Mouse (Mus musculus) C3H10T1/2 (cell line): ENCODE results near the gene Rapgef3. TPM values are rescaled to one million over a fixed set of nuclear protein-coding genes. Genes with fewer than 3 reads are reported as not detected.

Source experiments
- polyA plus RNA-seq, 2 experiments: library from polyadenylated mRNA; unstranded; fragments of >200 nt; fragmentation: generic; extraction: Trizol; gene quantifications; one replicate each; pipeline ENCODE4 v1.2.1; 2012; ENCODE audit warnings: missing spikeins in 2 of 2

The Rapgef3 gene
- 10 to 100 TPM in 1 of 2 experiments, 1 to 10 TPM in 1; 3.0 to 11.6 TPM for polyA plus RNA-seq

DNA sequence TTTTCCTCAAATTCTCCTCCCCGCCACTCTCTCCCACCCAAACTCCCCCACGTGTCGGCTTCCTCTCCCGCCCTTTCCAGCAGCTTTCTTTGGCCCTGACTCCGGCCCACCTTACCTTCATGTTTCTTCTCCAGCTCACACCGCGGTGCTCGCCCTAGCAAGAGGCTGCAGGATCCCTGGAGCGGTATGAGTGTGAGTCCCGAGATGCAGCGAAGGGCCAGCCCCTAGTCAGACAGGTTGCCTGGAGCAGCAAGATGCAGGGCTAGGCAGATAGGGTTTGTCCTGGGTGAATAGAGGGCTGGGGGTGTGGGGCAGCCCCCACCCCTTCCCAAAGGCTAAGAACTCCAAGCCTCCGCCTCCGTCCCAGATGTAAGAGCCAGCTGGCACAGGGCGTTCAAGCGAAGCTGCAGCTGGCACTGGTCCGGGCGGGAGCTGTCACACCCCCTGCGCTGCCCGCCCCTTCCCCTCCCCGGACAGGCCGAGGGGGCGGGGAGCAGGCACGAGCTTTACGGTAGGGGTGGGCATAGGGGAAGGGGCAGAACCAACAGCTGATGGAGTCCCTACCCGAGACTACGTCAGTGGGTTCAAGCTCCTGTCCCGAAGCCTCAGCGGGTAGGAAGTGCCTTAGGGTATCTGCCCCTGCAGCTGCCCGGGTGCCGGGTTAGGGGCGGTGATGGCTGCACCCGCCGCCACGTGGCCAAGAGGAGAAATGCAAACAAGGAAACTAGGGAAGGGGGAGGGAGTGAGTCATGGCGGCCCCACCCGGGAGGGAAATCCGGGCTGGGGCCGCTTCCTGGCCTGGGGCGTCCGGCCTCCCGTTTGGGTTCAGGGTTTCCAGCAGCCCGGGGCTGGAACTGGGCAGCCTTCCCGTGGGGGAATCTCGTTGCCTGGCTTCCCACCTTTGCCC, at the start of gene Rapgef3:
Gene Rapgef3, minus strand, starts transcription at position 693 of the 907 bp plus-strand sequence.

DNA sequence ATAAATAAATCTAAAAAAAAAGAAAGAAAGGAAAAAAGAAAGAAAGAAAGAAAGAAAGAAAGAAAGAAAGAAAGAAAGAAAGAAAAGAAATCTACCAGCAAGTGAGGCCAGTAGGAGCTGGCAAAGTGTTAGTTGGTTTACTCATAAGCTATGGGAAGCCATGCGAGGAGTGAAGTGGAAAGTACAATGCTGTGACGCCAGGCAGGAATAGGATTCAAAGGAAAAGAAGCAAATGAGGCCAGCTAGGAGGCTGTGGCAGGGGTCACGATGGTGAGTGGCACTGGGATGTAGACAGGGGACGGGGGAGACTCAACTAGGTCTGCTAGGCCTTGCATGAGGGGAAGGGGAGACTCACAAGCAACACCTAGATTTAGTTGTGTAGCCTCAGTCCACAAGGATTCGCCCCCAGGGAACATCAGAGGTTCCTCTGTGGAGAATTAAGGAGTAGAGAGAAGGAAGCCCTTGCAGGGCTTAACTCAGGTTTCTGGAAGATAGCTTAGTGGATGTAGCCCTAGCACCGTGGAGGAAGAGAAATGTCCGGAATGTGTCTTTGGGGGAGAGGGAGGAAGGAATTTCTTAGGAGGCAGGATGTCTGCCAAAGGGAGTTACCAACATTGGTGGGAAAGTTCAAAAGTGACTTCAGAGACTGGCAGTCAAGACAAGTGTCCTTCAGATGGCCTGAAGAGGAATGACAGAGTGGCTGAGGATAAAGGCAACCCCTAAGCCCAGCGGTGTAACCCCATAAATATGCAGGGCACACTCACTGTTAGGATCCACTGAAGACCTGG, 10.7 kb upstream of the Rapgef3 start, which contains the start of gene Slc48a1:
Gene Slc48a1, plus strand, starts transcription at position 210 of the 788 bp plus-strand sequence.

DNA sequence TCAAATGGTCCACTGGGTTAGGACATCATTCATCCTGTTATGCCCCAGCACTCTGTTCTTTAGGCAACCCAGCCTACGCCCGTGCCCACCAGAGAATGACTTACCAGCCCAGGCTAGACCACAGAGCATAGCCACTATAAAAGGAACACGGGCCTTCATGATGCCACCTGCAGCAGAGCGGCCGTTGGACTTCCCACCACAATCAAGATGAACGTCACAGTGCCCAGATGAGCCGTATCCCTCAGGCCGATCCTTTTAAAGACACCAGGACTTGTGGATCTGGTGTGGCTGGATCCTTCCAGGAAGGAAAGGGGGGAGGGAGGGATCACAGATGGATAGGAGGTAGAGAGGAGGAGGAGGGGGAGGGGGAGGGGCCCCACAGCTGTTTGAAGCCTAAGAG, 36.7 kb downstream of the Rapgef3 start, which contains the start of gene Endou:
Gene Endou, minus strand, starts transcription at position 229 of the 400 bp plus-strand sequence.

DNA sequence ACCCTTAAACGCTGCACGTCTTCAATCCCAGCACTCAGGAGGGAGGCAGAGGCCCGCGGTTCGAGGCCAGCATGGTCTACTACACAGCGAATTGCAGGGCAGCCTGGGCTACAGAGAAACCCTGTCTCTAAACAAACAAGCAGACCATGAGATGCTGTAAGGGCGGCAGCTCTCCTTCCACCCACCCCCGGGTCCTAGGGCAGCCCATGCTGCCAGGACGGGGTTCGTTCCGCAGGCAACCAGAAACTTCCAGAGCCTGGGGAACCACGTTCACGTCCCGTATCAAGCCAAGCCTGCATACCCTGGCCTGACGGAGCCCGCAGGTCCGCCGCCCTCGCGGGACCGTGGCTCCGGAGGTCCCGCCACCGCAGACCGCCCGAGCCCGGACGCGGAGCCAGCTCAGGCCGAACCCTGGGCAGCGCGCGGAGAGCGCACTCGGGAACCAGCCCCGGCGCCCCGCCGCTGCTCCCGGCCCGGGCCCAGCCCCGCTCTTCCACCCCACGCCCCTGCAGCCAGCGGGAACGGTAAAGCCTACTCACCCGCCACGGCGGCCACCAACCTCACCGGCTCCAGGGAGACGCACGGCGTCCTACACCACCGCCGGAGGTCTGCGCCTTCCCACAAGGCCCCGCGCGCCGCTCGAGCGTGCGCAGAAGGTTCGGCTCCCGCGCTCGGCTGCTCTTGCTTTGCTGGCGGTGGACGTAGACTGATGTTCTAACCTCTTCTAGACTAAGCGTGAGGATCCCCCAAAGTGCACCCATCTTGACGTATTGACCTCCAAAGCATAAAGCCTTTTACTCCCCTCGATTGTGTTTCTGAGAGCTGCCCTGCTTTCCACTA, 62.3 kb downstream of the Rapgef3 start, which contains the start of gene Rpap3:
Gene Rpap3, minus strand, starts transcription at position 615 of the 840 bp plus-strand sequence.

Other genes starting within 250 kb of the Rapgef3 start
- 10 to 100 TPM in 1 of 2 experiments, 1 to 10 TPM in 1; 3.1 to 12.0 TPM for gene Rpap3, start 62.1 kb downstream of the Rapgef3 start, polyA plus RNA-seq
- under 1 TPM; 0.01 to 0.22 TPM for gene Endou, start 36.6 kb downstream of the Rapgef3 start, polyA plus RNA-seq
- gene Slc48a1, start 10.5 kb upstream of the Rapgef3 start, polyA plus RNA-seq: 100 to 1,000 TPM in 1 of 2 experiments, 10 to 100 TPM in 1; 93.3 to 136 TPM
- gene Hdac7, start 76.5 kb upstream of the Rapgef3 start, polyA plus RNA-seq: 10 to 100 TPM; 64.5 to 86.6 TPM
- 10 to 100 TPM in 1 of 2 experiments, 1 to 10 TPM in 1; 3.6 to 18.0 TPM for gene Vdr, start 142.7 kb upstream of the Rapgef3 start, polyA plus RNA-seq
- gene Tmem106c, start 196.2 kb upstream of the Rapgef3 start, polyA plus RNA-seq: 10 to 100 TPM; 36.3 to 77.7 TPM
- gene Col2a1, start 236.7 kb upstream of the Rapgef3 start, polyA plus RNA-seq: 10 to 100 TPM; 17.3 to 25.2 TPM